Comparison of ENCODE assay signal across 9 mouse cellular contexts in the genomic region with DNA sequence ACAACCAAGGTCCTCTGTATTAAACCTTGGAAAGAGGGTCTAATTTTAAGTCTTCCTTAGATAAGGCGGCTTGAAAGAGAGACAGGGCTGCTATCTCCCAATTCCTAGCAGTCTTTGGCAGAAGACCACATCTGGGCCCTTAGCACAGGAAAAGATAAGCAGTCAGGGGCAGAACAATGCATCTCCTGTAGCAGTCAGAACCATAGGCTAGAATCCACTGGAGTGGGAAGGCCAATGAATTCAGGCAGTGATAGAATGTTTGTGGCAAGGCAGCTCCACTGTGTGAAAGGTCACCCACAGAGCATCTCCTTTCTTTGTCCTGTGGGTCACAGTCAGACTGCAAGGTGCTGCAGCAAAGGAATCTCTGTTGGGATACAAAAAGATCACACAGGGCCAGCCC.
DNase-seq lines count a peak whose midpoint lies in the region; ATAC-seq lines count a peak whose summit lies in the region.
"Had no signal": no experiment of that assay in that cellular context is flagged by ENCODE, and none has a peak within 500 bp of the region (broad histone marks: within the 10 kb centered on the region; RNA-seq: fewer than 3 reads in every experiment).

No protein-coding gene starts in this region.

- 62% methylated on average over 1 of the region's 1 CpGs for WGBS in hindbrain, embryonic 12.5 days
- WGBS in hindbrain, embryonic 11.5 days, result 86% methylated on average over 1 of the region's 1 CpGs
- WGBS in neural tube, embryonic 13.5 days, result 83% methylated on average over 1 of the region's 1 CpGs
- WGBS in neural tube, embryonic 15.5 days, result 89% methylated on average over 1 of the region's 1 CpGs
- WGBS in hindbrain, embryonic 13.5 days, result 74% methylated on average over 1 of the region's 1 CpGs

- H3K9ac ChIP-seq in hindbrain, embryonic 12.5 days, result no peak overlapping the region
- no peak overlapping the region for H3K9ac ChIP-seq in hindbrain, embryonic 11.5 days (ENCODE audit: low read depth, low read length)
- no peak overlapping the region for H3K9ac ChIP-seq in neural tube, embryonic 13.5 days
- no peak overlapping the region for H3K9ac ChIP-seq in neural tube, embryonic 15.5 days (replicated peaks)
- no peak overlapping the region for H3K9ac ChIP-seq in hindbrain, embryonic 13.5 days
- H3K9ac ChIP-seq: liver, postnatal 0 days had no signal

- DNase-seq in hindbrain, embryonic 11.5 days (ENCODE audit: low spot score), result no peak
- DNase-seq in lung, postnatal 4 days, result peak; percentile 33 to 44
- DNase-seq in cerebellum, adult 8-10 months, result no peak
- no peak for DNase-seq in thymus, postnatal 36 days
- DNase-seq: liver, postnatal 0 days had no signal

- H3K27ac ChIP-seq in hindbrain, embryonic 12.5 days, result 0 out of 2 replicates have a peak overlapping the region, but pooled peaks have one; percentile 1
- no peak overlapping the region for H3K27ac ChIP-seq in hindbrain, embryonic 11.5 days (ENCODE audit: low read depth, low read length)
- H3K27ac ChIP-seq in neural tube, embryonic 13.5 days (replicated peaks), result 0 out of 2 replicates have a peak overlapping the region, but pooled peaks have one; percentile 33
- no peak overlapping the region for H3K27ac ChIP-seq in neural tube, embryonic 15.5 days (replicated peaks)
- H3K27ac ChIP-seq in hindbrain, embryonic 13.5 days, result peak overlapping the region; percentile 58

- no peak for ATAC-seq in hindbrain, embryonic 12.5 days (ENCODE audit: low FRiP score)
- ATAC-seq in hindbrain, embryonic 11.5 days (ENCODE audit: low FRiP score), result no peak
- ATAC-seq in neural tube, embryonic 13.5 days (ENCODE audit: low read depth), result no peak
- no peak for ATAC-seq in neural tube, embryonic 15.5 days (ENCODE audit: low FRiP score)
- ATAC-seq in hindbrain, embryonic 13.5 days (ENCODE audit: low FRiP score), result no peak
- ATAC-seq: liver, postnatal 0 days had no signal

- H3K36me3 ChIP-seq in hindbrain, embryonic 12.5 days, result no peaks in the 10 kb centered on the region
- no peaks in the 10 kb centered on the region for H3K36me3 ChIP-seq in hindbrain, embryonic 11.5 days (ENCODE audit: control insufficient read depth, insufficient read depth, low read length)
- no peaks in the 10 kb centered on the region for H3K36me3 ChIP-seq in neural tube, embryonic 13.5 days
- H3K36me3 ChIP-seq in neural tube, embryonic 15.5 days, result no peaks in the 10 kb centered on the region
- no peaks in the 10 kb centered on the region for H3K36me3 ChIP-seq in hindbrain, embryonic 13.5 days

- no peak overlapping the region for H3K4me3 ChIP-seq in hindbrain, embryonic 12.5 days
- H3K4me3 ChIP-seq in hindbrain, embryonic 11.5 days (ENCODE audit: low read depth, low read length), result no peak overlapping the region
- H3K4me3 ChIP-seq in neural tube, embryonic 13.5 days, result no peak overlapping the region
- H3K4me3 ChIP-seq in neural tube, embryonic 15.5 days (replicated peaks), result no peak overlapping the region
- H3K4me3 ChIP-seq in hindbrain, embryonic 13.5 days, result no peak overlapping the region

- H3K9me3 ChIP-seq in hindbrain, embryonic 12.5 days (replicated peaks), result no peaks in the 10 kb centered on the region
- no peaks in the 10 kb centered on the region for H3K9me3 ChIP-seq in hindbrain, embryonic 11.5 days (ENCODE audit: control insufficient read depth, low read length)
- H3K9me3 ChIP-seq in neural tube, embryonic 13.5 days, result no peaks in the 10 kb centered on the region
- no peaks in the 10 kb centered on the region for H3K9me3 ChIP-seq in neural tube, embryonic 15.5 days (replicated peaks)
- H3K9me3 ChIP-seq in hindbrain, embryonic 13.5 days, result no peaks in the 10 kb centered on the region

- H3K4me2 ChIP-seq in hindbrain, embryonic 12.5 days (replicated peaks), result no peak overlapping the region
- H3K4me2 ChIP-seq in hindbrain, embryonic 11.5 days (replicated peaks; ENCODE audit: low read depth, low read length), result no peak overlapping the region
- H3K4me2 ChIP-seq in neural tube, embryonic 13.5 days, result no peak overlapping the region
- no peak overlapping the region for H3K4me2 ChIP-seq in neural tube, embryonic 15.5 days
- H3K4me2 ChIP-seq in hindbrain, embryonic 13.5 days, result no peak overlapping the region

- peaks cover 30% of the 10 kb centered on the region for H3K4me1 ChIP-seq in hindbrain, embryonic 12.5 days
- no peaks in the 10 kb centered on the region; the same call in 1 of the 2 replicates for H3K4me1 ChIP-seq in hindbrain, embryonic 11.5 days (replicated peaks; ENCODE audit: control insufficient read depth, insufficient read depth, low read length)
- peaks cover 60% of the 10 kb centered on the region for H3K4me1 ChIP-seq in neural tube, embryonic 13.5 days (replicated peaks)
- peaks cover 70% of the 10 kb centered on the region for H3K4me1 ChIP-seq in neural tube, embryonic 15.5 days
- peaks cover 71% of the 10 kb centered on the region for H3K4me1 ChIP-seq in hindbrain, embryonic 13.5 days (replicated peaks)

- H3K27me3 ChIP-seq in hindbrain, embryonic 12.5 days, result no peaks in the 10 kb centered on the region
- H3K27me3 ChIP-seq in hindbrain, embryonic 11.5 days (ENCODE audit: control insufficient read depth, insufficient read depth, low read length), result no peaks in the 10 kb centered on the region
- no peaks in the 10 kb centered on the region for H3K27me3 ChIP-seq in neural tube, embryonic 13.5 days
- H3K27me3 ChIP-seq in neural tube, embryonic 15.5 days (replicated peaks), result no peaks in the 10 kb centered on the region
- no peaks in the 10 kb centered on the region for H3K27me3 ChIP-seq in hindbrain, embryonic 13.5 days

Comparison
In these comparisons a context has a peak if more than half of its experiments do, and no peak if none do; other contexts are left out.
1. H3K27ac ChIP-seq: peak in hindbrain, embryonic 12.5 days (single experiment), neural tube, embryonic 13.5 days (single experiment) and hindbrain, embryonic 13.5 days (single experiment); none in hindbrain, embryonic 11.5 days (single experiment) and neural tube, embryonic 15.5 days (single experiment).
2. DNase-seq: peak in lung, postnatal 4 days (2 of 2); none in hindbrain, embryonic 11.5 days (single experiment), cerebellum, adult 8-10 months (single experiment) and thymus, postnatal 36 days (0 of 2).